Mouse (Mus musculus) CH12F3 (cell line): ENCODE data around the gene Arap1.

ENCODE experiments used
- in situ Hi-C: fragments of 300-500 bp; cut with MboI; formaldehyde crosslinking; loops from 2 replicates; pipeline ENCODE4 v1.14.3; 2020; ENCODE audit warnings: low sequenced_read_pairs

Arap1 gene

GRCm38 (mm10) chr7:101427736-101428135, 79.9 kb downstream of the Arap1 start:
- in situ Hi-C loops, result no loop called here

GRCm38 (mm10) chr7:101435038-101435437, 87.2 kb downstream of the Arap1 start:
- in situ Hi-C loops, result no loop called here

GRCm38 (mm10) chr7:101437876-101438275, 90.0 kb downstream of the Arap1 start:
- in situ Hi-C loops, result no loop called here

GRCm38 (mm10) chr7:101443093-101443492, 95.2 kb downstream of the Arap1 start:
- in situ Hi-C loops, result loop anchor here (5.0 kb wide), 1 partner anchor 64 kb away; no protein-coding TSS in a partner anchor

- in situ Hi-C loops, result loop anchor here (5.0 kb wide), 1 partner anchor 63 kb away; no protein-coding TSS in a partner anchor
These were observed 96.3 kb downstream of the Arap1 start for GRCm38 (mm10) chr7:101444211-101444610.

GRCm38 (mm10) chr7:101449855-101450254, 102.0 kb downstream of the Arap1 start:
- in situ Hi-C loops, result no loop called here

- in situ Hi-C loops, result no loop called here
These were observed 102.8 kb downstream of the Arap1 start for GRCm38 (mm10) chr7:101450422-101451401.

- in situ Hi-C loops, result no loop called here
These were observed 104.8 kb downstream of the Arap1 start for GRCm38 (mm10) chr7:101452669-101453068.

- in situ Hi-C loops, result no loop called here
These were observed 105.4 kb downstream of the Arap1 start for GRCm38 (mm10) chr7:101453296-101453695.

- in situ Hi-C loops, result no loop called here
These were observed 105.9 kb downstream of the Arap1 start for GRCm38 (mm10) chr7:101453725-101454124.

GRCm38 (mm10) chr7:101454479-101454878, 106.6 kb downstream of the Arap1 start:
- in situ Hi-C loops, result no loop called here

GRCm38 (mm10) chr7:101455141-101455540, 107.3 kb downstream of the Arap1 start:
- in situ Hi-C loops, result no loop called here

GRCm38 (mm10) chr7:101456318-101456717, 108.5 kb downstream of the Arap1 start:
- in situ Hi-C loops, result no loop called here

- in situ Hi-C loops, result no loop called here
These were observed 108.9 kb downstream of the Arap1 start for GRCm38 (mm10) chr7:101456789-101457188.

GRCm38 (mm10) chr7:101457283-101457682, 109.4 kb downstream of the Arap1 start:
- in situ Hi-C loops, result no loop called here

- in situ Hi-C loops, result no loop called here
These were observed 109.9 kb downstream of the Arap1 start for GRCm38 (mm10) chr7:101457801-101458200.

GRCm38 (mm10) chr7:101458278-101458781, 110.5 kb downstream of the Arap1 start:
- in situ Hi-C loops, result no loop called here

GRCm38 (mm10) chr7:101459305-101459813, 111.5 kb downstream of the Arap1 start:
- in situ Hi-C loops, result no loop called here

- in situ Hi-C loops, result no loop called here
These were observed 112.2 kb downstream of the Arap1 start for GRCm38 (mm10) chr7:101459923-101460607.

GRCm38 (mm10) chr7:101460608-101460957, 112.7 kb downstream of the Arap1 start:
- in situ Hi-C loops, result no loop called here

- in situ Hi-C loops, result no loop called here
These were observed 113.7 kb downstream of the Arap1 start for GRCm38 (mm10) chr7:101461571-101461970.
